Mouse (Mus musculus): ENCODE data around the gene Fzd2. TPM values are rescaled to one million over a fixed set of nuclear protein-coding genes. Genes with fewer than 3 reads are reported as not detected.
"Not testable (repeated sequence)": the region's sequence is repeated elsewhere in the genome, so short reads cannot be mapped to it uniquely, and the experiment has no call there.

Fzd2 gene
- total and polyA plus RNA-seq, 2 experiments from 2014 or later: 3.9 to 17.3 TPM

- DNase-seq (ENCODE audit: low spot score): peak; percentile 61
- Histone ChIP-seq H3K36me3 (ENCODE audit: insufficient read depth, low read length) (no peaks in the 10 kb centered on the region), H3K27ac (ENCODE audit: low read depth, low read length) (peak overlapping the region; percentile 57), H3K9ac (replicated peaks; ENCODE audit: low read length, poor library complexity, severe bottlenecking) (no peak overlapping the region; the same call in 1 of the 2 replicates), H3K4me2 (ENCODE audit: low read depth, low read length, poor library complexity, severe bottlenecking) (peak overlapping the region; percentile 60), H3K9me3 (ENCODE audit: low read length) (no peaks in the 10 kb centered on the region), H3K27me3 (ENCODE audit: insufficient read depth, low read length) (peaks cover 19% of the 10 kb centered on the region; the same call in 1 of the 2 replicates), H3K4me1 (ENCODE audit: insufficient read depth, low read length) (no peaks in the 10 kb centered on the region), H3K4me3 (ENCODE audit: low read depth, low read length) (peak overlapping the region; percentile 62)
- no peak for ATAC-seq (ENCODE audit: low FRiP score)
- 1% methylated on average over 10 of the region's 10 CpGs for WGBS
- TF ChIP-seq CTCF (IDR thresholded peaks at IDR 0.05): no peak
These were observed 723 bp upstream of the Fzd2 start for GRCm38 (mm10) chr11:102603496-102603850.

- WGBS: under 1% methylated on average over 73 of the region's 74 CpGs
- H3K4me3 ChIP-seq (ENCODE audit: low read depth, low read length): peak overlapping the region; percentile 62
- H3K36me3 ChIP-seq (ENCODE audit: insufficient read depth, low read length): no peaks in the 10 kb centered on the region
- no peaks in the 10 kb centered on the region for H3K4me1 ChIP-seq (ENCODE audit: insufficient read depth, low read length)
- ATAC-seq (ENCODE audit: low FRiP score) (peak; percentile 39), DNase-seq (ENCODE audit: low spot score) (peak; percentile 32)
- peak overlapping the region; percentile 72 for H3K4me2 ChIP-seq (ENCODE audit: low read depth, low read length, poor library complexity, severe bottlenecking)
- peak overlapping the region; percentile 54 for H3K9ac ChIP-seq (replicated peaks; ENCODE audit: low read length, poor library complexity, severe bottlenecking)
- no peak overlapping the region for H3K27ac ChIP-seq (ENCODE audit: low read depth, low read length)
- H3K9me3 ChIP-seq (ENCODE audit: low read length): no peaks in the 10 kb centered on the region
- peak; percentile 34; the same call in 1 of the 2 replicates for TF ChIP-seq CTCF (IDR thresholded peaks at IDR 0.05)
- peaks cover 19% of the 10 kb centered on the region; the same call in 1 of the 2 replicates for H3K27me3 ChIP-seq (ENCODE audit: insufficient read depth, low read length)
These were observed 769 bp downstream of the Fzd2 start for GRCm38 (mm10) chr11:102604777-102605552.

GRCm38 (mm10) chr11:102605553-102606416, 1.6 kb downstream of the Fzd2 start:
- WGBS: under 1% methylated on average over 62 of the region's 62 CpGs

GRCm38 (mm10) chr11:102606751-102607171, 2.6 kb downstream of the Fzd2 start:
- H3K4me2 ChIP-seq (ENCODE audit: low read depth, low read length, poor library complexity, severe bottlenecking): peak overlapping the region; percentile 37
- TF ChIP-seq CTCF (IDR thresholded peaks at IDR 0.05): no peak
- 3% methylated on average over 12 of the region's 12 CpGs for WGBS
- H3K27me3 ChIP-seq (ENCODE audit: insufficient read depth, low read length): peaks cover 19% of the 10 kb centered on the region; the same call in 1 of the 2 replicates
- no peak overlapping the region for H3K27ac ChIP-seq (ENCODE audit: low read depth, low read length)
- no peaks in the 10 kb centered on the region for H3K9me3 ChIP-seq (ENCODE audit: low read length)
- DNase-seq (ENCODE audit: low spot score) (no peak), ATAC-seq (ENCODE audit: low FRiP score) (no peak)
- no peak overlapping the region for H3K9ac ChIP-seq (replicated peaks; ENCODE audit: low read length, poor library complexity, severe bottlenecking)
- H3K4me1 ChIP-seq (ENCODE audit: insufficient read depth, low read length): no peaks in the 10 kb centered on the region
- H3K4me3 ChIP-seq (ENCODE audit: low read depth, low read length): peak overlapping the region; percentile 62
- no peaks in the 10 kb centered on the region for H3K36me3 ChIP-seq (ENCODE audit: insufficient read depth, low read length)

More at GRCm38 (mm10) chr11:102605553-102606416, 1.6 kb downstream of the Fzd2 start:
- peak overlapping the region; percentile 62 for H3K4me3 ChIP-seq (ENCODE audit: low read depth, low read length)
- no peak for ATAC-seq (ENCODE audit: low FRiP score)
- no peaks in the 10 kb centered on the region for H3K36me3 ChIP-seq (ENCODE audit: insufficient read depth, low read length)
- no peaks in the 10 kb centered on the region for H3K9me3 ChIP-seq (ENCODE audit: low read length)
- no peaks in the 10 kb centered on the region for H3K4me1 ChIP-seq (ENCODE audit: insufficient read depth, low read length)
- H3K27ac ChIP-seq (ENCODE audit: low read depth, low read length): no peak overlapping the region
- peak overlapping the region; percentile 54; the same call in 1 of the 2 replicates for H3K9ac ChIP-seq (replicated peaks; ENCODE audit: low read length, poor library complexity, severe bottlenecking)
- peaks cover 19% of the 10 kb centered on the region; the same call in 1 of the 2 replicates for H3K27me3 ChIP-seq (ENCODE audit: insufficient read depth, low read length)
- peak; percentile 22 for DNase-seq (ENCODE audit: low spot score)
- TF ChIP-seq CTCF (IDR thresholded peaks at IDR 0.05): peak; percentile 39; the same call in 1 of the 2 replicates
- peak overlapping the region; percentile 72 for H3K4me2 ChIP-seq (ENCODE audit: low read depth, low read length, poor library complexity, severe bottlenecking)

- Histone ChIP-seq H3K27me3 (ENCODE audit: insufficient read depth, low read length) (peaks cover 19% of the 10 kb centered on the region; the same call in 1 of the 2 replicates), H3K4me2 (ENCODE audit: low read depth, low read length, poor library complexity, severe bottlenecking) (peak overlapping the region; percentile 37), H3K4me3 (ENCODE audit: low read depth, low read length) (peak overlapping the region; percentile 62)
- not testable (repeated sequence) for H3K27ac ChIP-seq (ENCODE audit: low read depth, low read length); H3K4me1 ChIP-seq (ENCODE audit: insufficient read depth, low read length); DNase-seq (ENCODE audit: low spot score); H3K36me3 ChIP-seq (ENCODE audit: insufficient read depth, low read length); ATAC-seq (ENCODE audit: low FRiP score); H3K9me3 ChIP-seq (ENCODE audit: low read length); H3K9ac ChIP-seq (replicated peaks; ENCODE audit: low read length, poor library complexity, severe bottlenecking)
- 6% methylated on average over 12 of the region's 12 CpGs for WGBS
These were observed 3.0 kb downstream of the Fzd2 start for GRCm38 (mm10) chr11:102607201-102607600.
